Mouse (Mus musculus): Measurements from ENCODE around the gene Gstp3. TPM values are rescaled to one million over a fixed set of nuclear protein-coding genes. Genes with fewer than 3 reads are reported as not detected.
"Not testable (repeated sequence)": the region's sequence is repeated elsewhere in the genome, so short reads cannot be mapped to it uniquely, and the experiment has no call there.

Gstp3 gene
- polyA plus RNA-seq, 1 experiment from 2014 or later, result 0.32 TPM

GRCm38 (mm10) chr19:4072706-4073424 lies 13.5 kb upstream of the Gstp3 start:
- no peak overlapping the region for H3K27ac ChIP-seq
- H3K9me3 ChIP-seq, result no peaks in the 10 kb centered on the region
- H3K4me2 ChIP-seq, result no peak overlapping the region
- H3K27me3 ChIP-seq, result no peaks in the 10 kb centered on the region; the same call in 1 of the 2 replicates
- WGBS, result 78% methylated on average over 6 of the region's 6 CpGs
- H3K9ac ChIP-seq, result no peak overlapping the region
- no peaks in the 10 kb centered on the region for H3K4me1 ChIP-seq
- H3K36me3 ChIP-seq, result no peaks in the 10 kb centered on the region
- no peak for ATAC-seq (ENCODE audit: insufficient number of reproducible peaks, insufficient read depth, low FRiP score, low TSS enrichment, low read depth)
- no peak overlapping the region for H3K4me3 ChIP-seq

- no peak for ATAC-seq (ENCODE audit: insufficient number of reproducible peaks, insufficient read depth, low FRiP score, low TSS enrichment, low read depth)
- H3K27me3 ChIP-seq, result no peaks in the 10 kb centered on the region; the same call in 1 of the 2 replicates
- H3K4me2 ChIP-seq, result no peak overlapping the region
- no peaks in the 10 kb centered on the region for H3K4me1 ChIP-seq
- H3K4me3 ChIP-seq, result no peak overlapping the region
- WGBS, result 92% methylated on average over 6 of the region's 6 CpGs
- no peak overlapping the region for H3K27ac ChIP-seq
- H3K36me3 ChIP-seq, result no peaks in the 10 kb centered on the region
- H3K9me3 ChIP-seq, result no peaks in the 10 kb centered on the region
- H3K9ac ChIP-seq, result no peak overlapping the region
Measured at GRCm38 (mm10) chr19:4071406-4071805, 12.0 kb upstream of the Gstp3 start.

GRCm38 (mm10) chr19:4070756-4071155 lies 11.4 kb upstream of the Gstp3 start:
- H3K4me2 ChIP-seq, result no peak overlapping the region
- WGBS, result 77% methylated on average over 8 of the region's 8 CpGs

GRCm38 (mm10) chr19:4070311-4070710 lies 10.9 kb upstream of the Gstp3 start:
- Histone ChIP-seq H3K27ac (no peak overlapping the region), H3K9me3 (no peaks in the 10 kb centered on the region), H3K9ac (no peak overlapping the region), H3K4me2 (no peak overlapping the region), H3K27me3 (no peaks in the 10 kb centered on the region; the same call in 1 of the 2 replicates), H3K4me1 (no peaks in the 10 kb centered on the region), H3K4me3 (no peak overlapping the region), H3K36me3 (no peaks in the 10 kb centered on the region)
- no peak for ATAC-seq (ENCODE audit: insufficient number of reproducible peaks, insufficient read depth, low FRiP score, low TSS enrichment, low read depth)
- 70% methylated on average over 15 of the region's 15 CpGs for WGBS

More at GRCm38 (mm10) chr19:4070756-4071155, 11.4 kb upstream of the Gstp3 start:
- no peak for ATAC-seq (ENCODE audit: insufficient number of reproducible peaks, insufficient read depth, low FRiP score, low TSS enrichment, low read depth)
- no peak overlapping the region for H3K27ac ChIP-seq
- H3K27me3 ChIP-seq, result no peaks in the 10 kb centered on the region; the same call in 1 of the 2 replicates
- H3K9me3 ChIP-seq, result no peaks in the 10 kb centered on the region
- no peak overlapping the region for H3K4me3 ChIP-seq
- no peaks in the 10 kb centered on the region for H3K4me1 ChIP-seq
- no peak overlapping the region for H3K9ac ChIP-seq
- no peaks in the 10 kb centered on the region for H3K36me3 ChIP-seq

- Histone ChIP-seq H3K4me3 (no peak overlapping the region), H3K4me1 (no peaks in the 10 kb centered on the region), H3K36me3 (no peaks in the 10 kb centered on the region), H3K4me2 (no peak overlapping the region), H3K27ac (no peak overlapping the region), H3K9ac (no peak overlapping the region), H3K9me3 (no peaks in the 10 kb centered on the region), H3K27me3 (no peaks in the 10 kb centered on the region; the same call in 1 of the 2 replicates)
- 56% methylated on average over 15 of the region's 15 CpGs for WGBS
- ATAC-seq (ENCODE audit: insufficient number of reproducible peaks, insufficient read depth, low FRiP score, low TSS enrichment, low read depth), result no peak
Measured at GRCm38 (mm10) chr19:4068717-4069410, 9.5 kb upstream of the Gstp3 start.

- H3K4me1 ChIP-seq; H3K4me2 ChIP-seq; H3K27ac ChIP-seq; H3K36me3 ChIP-seq; H3K4me3 ChIP-seq; H3K27me3 ChIP-seq; H3K9ac ChIP-seq; ATAC-seq (ENCODE audit: insufficient number of reproducible peaks, insufficient read depth, low FRiP score, low TSS enrichment, low read depth); H3K9me3 ChIP-seq: not testable (repeated sequence)
- WGBS, result 92% methylated on average over 2 of the region's 2 CpGs
Measured at GRCm38 (mm10) chr19:4068242-4068641, 8.9 kb upstream of the Gstp3 start.

GRCm38 (mm10) chr19:4066877-4067276 lies 7.5 kb upstream of the Gstp3 start:
- no peak overlapping the region for H3K27ac ChIP-seq
- ATAC-seq (ENCODE audit: insufficient number of reproducible peaks, insufficient read depth, low FRiP score, low TSS enrichment, low read depth), result no peak

GRCm38 (mm10) chr19:4066280-4066679 lies 6.9 kb upstream of the Gstp3 start:
- Histone ChIP-seq H3K4me3 (no peak overlapping the region), H3K4me1 (no peaks in the 10 kb centered on the region), H3K36me3 (no peaks in the 10 kb centered on the region), H3K4me2 (no peak overlapping the region), H3K27ac (no peak overlapping the region), H3K9ac (no peak overlapping the region), H3K9me3 (no peaks in the 10 kb centered on the region), H3K27me3 (no peaks in the 10 kb centered on the region; the same call in 1 of the 2 replicates)
- ATAC-seq (ENCODE audit: insufficient number of reproducible peaks, insufficient read depth, low FRiP score, low TSS enrichment, low read depth), result no peak
- WGBS, result 81% methylated on average over 6 of the region's 6 CpGs

More at GRCm38 (mm10) chr19:4066877-4067276, 7.5 kb upstream of the Gstp3 start:
- Histone ChIP-seq H3K4me3 (no peak overlapping the region), H3K4me1 (no peaks in the 10 kb centered on the region), H3K36me3 (no peaks in the 10 kb centered on the region), H3K4me2 (no peak overlapping the region), H3K9ac (no peak overlapping the region), H3K9me3 (no peaks in the 10 kb centered on the region), H3K27me3 (no peaks in the 10 kb centered on the region; the same call in 1 of the 2 replicates)

- not testable (repeated sequence) for H3K9ac ChIP-seq; ATAC-seq (ENCODE audit: insufficient number of reproducible peaks, insufficient read depth, low FRiP score, low TSS enrichment, low read depth); H3K27me3 ChIP-seq; H3K4me3 ChIP-seq; H3K27ac ChIP-seq; H3K9me3 ChIP-seq; H3K4me1 ChIP-seq; H3K36me3 ChIP-seq; H3K4me2 ChIP-seq
- WGBS, result 50% methylated on average over 7 of the region's 11 CpGs
Measured at GRCm38 (mm10) chr19:4064501-4064900, 5.1 kb upstream of the Gstp3 start.

- not testable (repeated sequence) for H3K4me3 ChIP-seq; H3K27me3 ChIP-seq; H3K36me3 ChIP-seq; H3K4me2 ChIP-seq; ATAC-seq (ENCODE audit: insufficient number of reproducible peaks, insufficient read depth, low FRiP score, low TSS enrichment, low read depth); H3K9ac ChIP-seq; H3K9me3 ChIP-seq; H3K4me1 ChIP-seq; H3K27ac ChIP-seq
- 70% methylated on average over 4 of the region's 4 CpGs for WGBS
Measured at GRCm38 (mm10) chr19:4063357-4063756, 4.0 kb upstream of the Gstp3 start.

- whole genome bisulfite sequencing, result 87% methylated on average over 6 of the region's 6 CpGs
- no peaks in the 10 kb centered on the region for H3K36me3 ChIP-seq
- no peaks in the 10 kb centered on the region for H3K4me1 ChIP-seq
- ATAC-seq (ENCODE audit: insufficient number of reproducible peaks, insufficient read depth, low FRiP score, low TSS enrichment, low read depth), result no peak
- no peaks in the 10 kb centered on the region for H3K9me3 ChIP-seq
- H3K27me3 ChIP-seq, result no peaks in the 10 kb centered on the region
- H3K9ac ChIP-seq, result no peak overlapping the region
- H3K27ac ChIP-seq, result no peak overlapping the region
- no peak overlapping the region for H3K4me3 ChIP-seq
- H3K4me2 ChIP-seq, result no peak overlapping the region
Measured at GRCm38 (mm10) chr19:4060899-4061465, 1.6 kb upstream of the Gstp3 start.

Data from embryonic facial prominence, embryonic 13.5 days (tissue).